Mouse (Mus musculus): ENCODE measurements around the gene Mrtfb.

The Mrtfb gene

DNA sequence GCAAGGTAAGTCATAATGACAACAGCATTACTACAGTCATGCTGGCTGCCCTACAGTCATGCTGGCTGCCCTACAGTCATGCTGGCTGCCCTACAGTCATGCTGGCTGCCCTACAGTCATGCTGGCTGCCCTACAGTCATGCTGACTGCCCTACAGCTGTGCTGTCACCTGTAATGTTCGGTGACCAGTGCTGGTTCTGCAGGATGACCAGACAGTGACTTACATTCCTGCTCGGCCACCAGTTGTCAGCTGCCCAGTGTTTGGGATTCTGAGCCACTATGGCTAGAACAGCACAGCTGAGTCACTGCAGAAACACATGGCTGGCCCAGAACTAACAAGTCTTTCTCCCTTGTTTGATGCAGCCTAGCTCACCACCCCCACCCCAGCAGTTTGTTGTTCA, 149.1 kb downstream of the Mrtfb start:
- DNase-seq (ENCODE audit: low spot score) = no peak

DNA sequence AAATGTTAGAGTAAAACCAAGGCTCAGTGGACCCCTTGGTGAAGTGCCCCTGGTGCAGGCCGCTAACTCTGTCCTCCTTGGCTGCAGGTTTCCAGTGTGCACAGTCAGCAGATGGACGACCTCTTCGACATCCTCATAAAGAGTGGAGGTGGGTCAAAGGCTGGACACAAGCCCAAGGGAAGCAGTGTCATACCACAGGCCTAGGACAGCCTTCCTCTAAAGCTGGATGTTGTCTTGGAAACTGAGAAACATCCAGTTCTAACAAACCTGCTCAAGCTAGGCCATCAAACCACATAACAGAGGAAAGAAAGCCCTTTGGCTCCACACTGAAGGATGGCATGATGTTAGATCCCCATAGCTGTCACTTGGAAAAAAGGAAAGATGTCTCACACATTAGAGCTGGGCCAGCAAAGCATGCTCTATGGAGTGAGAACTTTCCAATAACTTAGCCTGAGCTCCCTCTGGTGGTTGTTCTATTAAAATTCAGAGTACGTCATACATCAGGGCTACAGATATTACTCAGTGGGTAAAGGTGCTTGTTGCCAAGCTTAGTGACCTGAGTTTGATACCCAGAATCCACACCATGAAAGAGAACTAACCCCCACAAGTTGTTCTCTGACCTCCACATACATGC, 153.4 kb downstream of the Mrtfb start:
- DNase-seq (ENCODE audit: low spot score) = peak; percentile 15

DNA sequence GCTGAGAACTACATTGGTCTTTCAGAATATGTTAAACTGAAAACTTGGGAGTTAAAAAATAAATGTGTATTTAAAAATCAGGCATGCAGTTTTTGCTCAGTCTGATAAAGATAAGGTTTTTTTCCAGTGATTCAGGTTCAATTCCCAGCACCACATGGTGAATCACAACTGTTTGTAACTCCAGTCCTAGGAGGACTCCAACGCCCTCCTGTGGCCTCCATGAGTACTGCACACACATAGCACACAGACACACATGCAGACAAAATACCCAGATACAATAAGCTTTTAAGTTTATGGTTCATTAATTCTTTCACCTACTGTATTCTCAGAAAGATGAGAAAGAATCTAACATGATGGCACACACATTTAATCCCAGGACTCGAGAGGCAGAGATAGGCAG, 154.5 kb downstream of the Mrtfb start:
- no peak for DNase-seq (ENCODE audit: low spot score)

DNA sequence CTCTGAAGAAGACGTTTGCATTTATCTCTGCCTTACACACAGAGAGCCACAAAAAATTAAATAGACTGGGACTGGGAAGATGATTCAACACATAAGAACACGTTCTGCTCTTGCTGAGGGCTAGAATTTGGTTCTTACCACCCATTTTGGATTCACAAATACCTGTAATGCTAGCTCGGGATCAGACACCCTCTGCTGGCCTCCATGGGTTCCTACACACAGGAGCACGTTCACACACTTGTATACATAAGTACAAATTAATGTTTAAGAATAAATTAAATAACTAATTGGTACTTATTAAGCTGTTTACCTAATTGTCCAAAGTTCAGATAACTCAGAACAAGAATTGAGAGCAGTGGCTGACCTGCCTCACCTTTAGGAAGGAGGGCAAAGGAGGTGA, 155.2 kb downstream of the Mrtfb start:
- no peak for DNase-seq (ENCODE audit: low spot score)

DNA sequence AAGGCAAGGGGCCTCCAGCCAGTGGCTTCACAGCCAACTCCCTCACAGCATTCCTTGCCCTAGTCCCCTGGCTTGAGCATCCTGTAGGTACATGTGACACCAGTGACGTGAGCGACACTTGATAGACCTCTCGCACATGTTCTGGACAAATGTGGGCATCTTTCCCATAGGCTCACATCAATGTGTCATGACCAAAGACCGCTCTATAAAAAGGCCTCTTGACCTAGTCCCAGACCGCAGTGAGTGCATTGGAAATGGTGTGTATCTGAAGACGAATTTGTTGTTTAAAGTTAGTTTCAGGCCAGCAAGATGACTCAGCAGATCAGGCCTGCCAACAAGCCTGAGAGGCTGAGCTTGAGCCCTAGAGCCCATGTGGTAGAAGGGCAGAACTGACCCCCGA, 158.3 kb downstream of the Mrtfb start:
- DNase-seq (ENCODE audit: low spot score) = no peak

DNA sequence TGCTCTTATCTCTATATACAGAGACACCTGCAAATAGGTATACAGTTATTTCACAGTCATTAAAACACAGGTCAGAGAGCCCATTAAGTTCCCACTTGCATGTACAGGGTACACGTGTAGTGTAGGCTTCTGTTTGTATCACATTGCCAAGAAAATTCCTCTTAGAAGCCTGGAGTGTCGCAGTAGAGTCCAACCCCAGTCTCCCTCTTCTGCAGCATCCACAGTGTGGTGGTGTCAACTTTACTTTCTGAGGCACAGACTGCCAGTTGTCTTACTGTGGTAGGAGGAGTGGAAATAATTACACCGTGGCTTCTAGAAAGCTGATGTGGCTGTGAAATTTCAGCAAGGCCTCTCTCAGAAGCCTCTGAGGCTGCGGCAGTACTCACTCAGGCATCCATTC, 158.7 kb downstream of the Mrtfb start:
- no peak for DNase-seq (ENCODE audit: low spot score)

DNA sequence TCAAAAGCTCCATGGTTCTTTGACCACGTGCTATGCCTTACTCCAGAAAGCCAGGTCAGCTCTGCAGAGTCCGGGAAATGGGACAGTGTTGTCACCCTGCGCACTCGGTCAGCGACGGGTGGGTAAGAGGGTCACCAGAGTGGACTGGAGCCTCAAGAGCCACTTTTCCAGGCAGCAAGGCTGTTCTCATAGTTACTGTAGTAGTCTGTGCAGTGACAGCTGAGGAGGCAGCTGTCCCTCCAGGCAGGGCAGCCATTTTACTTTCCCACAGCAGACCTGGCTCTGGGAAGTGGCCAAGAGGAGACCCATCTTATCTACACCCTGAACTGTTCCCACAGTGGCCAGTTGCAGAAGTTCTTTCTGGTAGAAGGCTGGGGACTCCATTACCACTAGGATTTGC, 159.2 kb downstream of the Mrtfb start:
- DNase-seq (ENCODE audit: low spot score) = no peak

DNA sequence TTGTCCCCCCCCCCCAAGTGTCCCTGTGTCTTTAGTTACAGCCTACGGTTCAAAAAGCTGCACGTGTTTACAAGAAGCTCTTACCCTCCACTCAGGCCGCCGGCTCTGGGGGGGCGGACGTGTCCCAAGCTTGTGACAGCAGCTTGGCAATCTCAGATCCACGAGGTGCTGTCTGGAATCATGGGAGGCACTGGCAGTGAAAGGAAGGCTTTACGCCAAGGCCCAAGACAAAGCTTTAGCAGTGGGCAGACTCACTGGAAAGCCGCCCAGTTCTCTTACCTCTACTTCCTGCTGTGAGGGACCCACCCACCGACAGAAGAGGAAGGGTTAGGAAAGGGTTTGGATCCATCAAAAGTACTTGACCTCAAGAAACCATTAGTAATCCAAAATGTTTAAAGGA, 160.2 kb downstream of the Mrtfb start:
- no peak for DNase-seq (ENCODE audit: low spot score)

DNA sequence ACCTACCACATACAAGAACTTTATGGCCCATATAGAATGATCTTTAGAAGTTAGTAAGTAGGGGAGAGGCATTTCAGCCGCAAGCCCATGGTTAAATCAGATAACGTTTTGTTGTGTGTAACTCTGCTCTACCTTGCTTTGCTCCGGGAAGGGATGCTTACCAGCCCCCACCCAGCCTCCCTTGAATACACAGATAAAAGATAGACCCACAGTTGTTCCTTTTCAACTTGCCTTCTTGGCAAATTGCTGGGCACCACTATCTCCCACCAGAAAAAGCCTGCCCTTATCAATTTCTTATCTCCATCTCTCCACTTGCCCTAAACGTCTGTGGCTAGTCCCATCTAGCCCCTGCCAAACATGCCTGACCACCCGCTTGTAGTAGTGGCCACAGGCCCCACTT, 161.6 kb downstream of the Mrtfb start:
- no peak for DNase-seq (ENCODE audit: low spot score)

DNA sequence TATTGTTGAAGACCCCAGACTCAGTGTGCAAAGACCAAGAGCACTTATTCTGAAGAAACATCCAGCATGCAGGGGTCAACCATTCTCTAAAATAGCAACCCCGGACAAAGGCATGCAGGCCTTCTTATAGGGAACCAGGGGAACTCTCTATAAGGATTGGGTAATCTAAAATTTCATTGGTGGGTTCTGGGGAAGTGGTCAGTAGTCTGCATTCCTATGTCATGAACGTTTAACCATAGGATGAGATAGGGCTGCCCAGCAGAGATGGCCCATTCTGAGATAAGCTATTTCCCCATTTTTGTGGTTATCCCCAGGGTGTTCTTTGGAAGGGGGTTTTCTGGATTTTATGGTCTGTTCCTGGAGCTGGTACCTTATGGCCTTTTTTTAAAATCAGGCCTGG, 163.5 kb downstream of the Mrtfb start:
- DNase-seq (ENCODE audit: low spot score) = no peak

DNA sequence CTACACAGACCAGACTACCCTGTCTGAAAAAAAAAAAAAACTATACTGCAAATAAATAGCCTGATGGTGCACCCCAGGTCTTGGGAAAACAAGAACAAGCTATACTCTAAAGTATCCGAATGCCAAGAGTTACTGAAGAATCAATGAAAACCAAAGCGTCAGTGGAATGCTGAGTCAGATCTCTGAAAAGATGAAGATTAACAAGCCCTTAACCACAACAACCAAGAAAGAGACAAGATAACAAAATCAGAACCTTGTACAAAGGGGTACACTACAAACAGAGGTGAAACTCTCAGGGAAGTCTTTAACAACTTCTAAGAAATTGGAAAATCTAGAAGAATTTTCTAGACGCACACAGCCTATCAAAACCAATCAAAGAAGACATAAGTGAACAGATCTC, 166.2 kb downstream of the Mrtfb start:
- DNase-seq (ENCODE audit: low spot score) = no peak

DNA sequence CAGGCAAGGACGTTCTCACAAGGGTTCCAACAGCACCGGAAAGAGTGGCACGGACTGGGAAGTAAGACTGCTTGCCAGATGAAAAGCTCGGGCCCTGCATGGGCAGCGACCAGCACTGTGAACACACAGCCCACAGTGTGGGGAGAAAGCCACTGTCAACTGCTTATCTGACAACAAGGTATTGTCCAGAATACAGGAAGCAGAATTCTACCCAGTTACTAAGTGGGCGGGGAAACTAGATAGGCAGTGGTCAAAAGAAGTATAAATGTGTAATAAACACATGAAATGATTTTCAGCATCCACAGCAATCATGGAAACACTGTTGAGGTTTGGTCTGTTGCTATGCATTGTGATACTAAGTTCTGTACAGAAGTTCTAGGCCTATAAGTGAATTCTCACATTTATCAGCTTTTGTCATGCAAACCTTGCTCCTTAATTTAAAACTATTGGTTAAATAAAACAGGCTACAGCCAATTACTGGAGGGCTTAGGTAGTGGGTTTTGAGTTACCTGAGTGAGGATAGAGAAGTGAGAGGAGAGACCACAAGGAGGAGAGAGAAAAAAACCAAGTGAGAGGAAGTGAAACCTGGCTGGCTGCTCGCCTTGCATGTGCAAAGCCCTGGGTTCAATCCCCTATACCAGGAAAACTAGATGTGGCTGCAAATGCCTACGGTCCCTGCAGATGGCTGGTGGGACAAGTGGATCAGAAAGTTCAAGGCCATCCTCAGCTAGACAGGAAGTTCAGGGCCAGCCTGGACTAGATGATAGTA, 167.5 kb downstream of the Mrtfb start:
- no peak for DNase-seq (ENCODE audit: low spot score)

DNA sequence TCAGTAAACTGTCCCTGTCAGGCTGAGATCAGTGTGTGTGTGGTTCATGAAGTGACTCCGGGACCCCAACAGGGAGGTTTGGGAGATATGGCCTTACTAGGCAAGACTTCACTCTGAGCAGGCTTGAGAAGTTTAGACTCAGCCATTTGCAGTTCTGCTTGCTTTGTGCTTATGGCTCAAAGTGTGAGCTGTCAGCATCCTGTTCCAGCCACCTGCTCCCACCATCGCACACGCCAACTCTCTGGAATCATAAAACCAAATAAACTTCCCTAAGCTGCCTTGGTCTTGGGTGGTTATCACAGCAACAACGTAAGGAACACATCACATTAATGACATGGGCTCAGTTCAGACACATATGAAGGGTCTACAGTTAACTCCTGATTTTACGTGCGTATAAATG, 169.5 kb downstream of the Mrtfb start:
- no peak for DNase-seq (ENCODE audit: low spot score)

DNA sequence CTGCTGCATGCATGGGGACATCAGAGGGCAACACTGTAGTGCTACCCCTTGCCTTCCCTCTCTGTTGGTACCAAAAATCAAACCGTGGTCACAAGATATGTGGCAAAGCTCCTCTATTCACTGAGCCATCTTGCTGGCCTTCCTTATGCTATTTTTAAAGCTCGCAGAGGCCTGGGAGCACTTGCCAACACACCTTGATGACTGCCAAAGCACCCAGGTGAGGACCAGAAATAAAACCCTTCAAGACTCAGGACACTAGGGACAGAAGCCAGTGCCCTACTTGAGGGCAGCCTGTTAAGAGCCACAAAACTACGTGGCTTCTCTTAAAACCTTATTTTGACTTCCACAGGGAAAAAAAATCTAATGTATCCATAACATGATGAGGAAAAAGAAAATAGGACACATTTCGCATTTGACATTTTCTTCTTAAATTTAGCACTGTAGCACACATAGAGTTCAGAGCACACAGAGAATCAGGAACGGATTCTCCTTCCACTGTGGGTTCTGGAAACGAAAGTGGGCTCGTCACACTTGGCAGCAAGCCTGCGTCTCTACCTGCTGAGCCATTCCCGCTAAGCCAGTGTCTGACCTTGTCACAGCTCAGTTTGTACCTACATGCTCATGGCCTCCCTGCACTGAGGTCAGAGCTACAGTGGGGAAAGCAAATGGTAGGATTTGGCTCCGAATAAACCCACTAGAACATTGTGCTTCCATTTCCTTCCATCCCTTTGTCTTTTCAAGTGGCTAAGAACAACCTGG, 170.7 kb downstream of the Mrtfb start:
- DNase-seq (ENCODE audit: low spot score) = no peak

DNA sequence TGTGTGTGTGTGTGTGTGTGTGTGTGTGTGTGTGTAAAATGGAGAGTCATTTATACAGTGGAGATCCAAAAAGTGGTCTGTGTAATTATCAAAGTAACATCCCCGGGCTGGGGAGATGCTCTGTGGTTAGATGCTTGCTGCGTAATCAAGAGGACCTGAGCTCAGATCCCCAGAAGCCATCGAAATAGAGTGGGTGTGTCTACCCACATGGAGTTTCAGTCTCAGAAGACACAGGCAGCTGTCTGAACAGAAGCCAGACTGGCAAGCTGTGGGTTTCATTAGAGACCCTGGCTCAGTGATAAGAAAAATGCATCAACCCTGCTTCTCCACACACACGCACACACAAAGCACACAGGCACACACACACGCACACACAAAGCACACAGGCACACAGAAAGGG, 171.8 kb downstream of the Mrtfb start:
- no peak for DNase-seq (ENCODE audit: low spot score)

DNA sequence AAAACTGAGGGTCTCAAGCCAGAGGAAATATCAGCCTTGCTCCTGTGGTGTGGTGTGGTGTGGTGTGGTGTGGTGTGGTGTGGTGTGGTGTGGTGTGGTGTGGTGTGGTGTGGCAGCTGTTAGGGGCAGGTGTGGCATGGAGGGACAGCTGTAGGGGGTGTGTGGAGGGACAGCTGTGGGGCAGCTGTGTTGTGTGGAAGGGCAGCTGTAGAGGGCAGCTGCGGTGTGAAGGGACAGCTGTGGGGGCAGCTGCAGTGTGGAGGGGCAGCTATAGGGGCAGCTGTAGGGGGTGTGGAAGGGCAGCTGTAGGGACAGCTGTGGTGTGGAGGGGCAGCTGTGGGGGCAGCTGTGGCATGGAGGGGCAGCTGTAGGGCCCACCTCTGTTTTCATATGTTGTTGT, 172.5 kb downstream of the Mrtfb start:
- no peak for DNase-seq (ENCODE audit: low spot score)

DNA sequence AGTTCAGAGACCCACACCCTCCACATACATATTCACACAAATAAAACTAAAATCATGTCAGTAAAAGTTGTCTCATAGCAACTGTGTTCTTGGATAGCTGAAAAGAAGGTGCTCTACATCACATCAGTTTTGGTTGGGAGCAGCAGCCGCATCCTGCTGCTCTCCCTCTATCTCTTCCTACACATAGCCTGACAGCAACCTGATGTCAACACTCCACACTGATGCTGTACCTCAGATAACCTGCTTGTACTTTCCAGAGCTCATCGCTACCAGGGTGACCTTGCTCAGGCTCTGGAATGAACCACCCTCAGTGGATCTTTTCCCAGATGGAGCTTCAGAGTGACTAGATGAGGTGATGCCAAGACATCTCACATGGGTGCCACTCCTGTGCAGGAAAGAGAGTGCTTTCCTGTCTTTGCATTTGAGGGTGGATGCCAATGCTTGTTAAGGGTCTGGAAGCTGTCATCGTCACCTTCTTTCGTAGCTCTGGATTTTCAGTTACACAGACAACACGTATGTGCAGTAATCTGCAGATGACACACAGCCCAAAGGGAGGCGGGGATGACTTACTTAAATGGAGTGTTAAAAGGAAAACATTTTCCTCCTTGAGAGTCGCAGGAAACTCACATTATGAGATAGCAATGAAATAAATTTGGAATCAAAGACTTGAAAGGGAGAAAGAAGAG, 173.8 kb downstream of the Mrtfb start:
- DNase-seq (ENCODE audit: low spot score) = no peak

DNA sequence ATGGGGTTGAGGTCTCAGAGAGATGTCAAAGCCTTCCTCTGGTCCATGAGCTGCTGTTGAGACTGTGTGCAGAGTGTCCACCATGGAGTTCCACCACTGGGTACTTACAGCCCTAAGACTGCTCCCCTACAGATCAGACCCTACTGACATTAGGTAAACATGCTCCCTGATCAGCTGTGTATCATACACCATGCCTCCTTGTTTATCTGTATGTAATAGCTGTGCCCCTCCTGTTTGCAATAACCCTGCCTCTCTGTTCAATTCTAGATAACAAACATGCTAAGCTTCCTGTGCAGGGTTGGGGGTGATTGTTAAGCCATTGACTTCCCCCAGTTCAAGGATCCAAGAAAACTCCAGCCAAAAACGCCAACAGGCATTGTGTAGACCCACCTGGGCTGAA, 174.7 kb downstream of the Mrtfb start:
- no peak for DNase-seq (ENCODE audit: low spot score)

DNA sequence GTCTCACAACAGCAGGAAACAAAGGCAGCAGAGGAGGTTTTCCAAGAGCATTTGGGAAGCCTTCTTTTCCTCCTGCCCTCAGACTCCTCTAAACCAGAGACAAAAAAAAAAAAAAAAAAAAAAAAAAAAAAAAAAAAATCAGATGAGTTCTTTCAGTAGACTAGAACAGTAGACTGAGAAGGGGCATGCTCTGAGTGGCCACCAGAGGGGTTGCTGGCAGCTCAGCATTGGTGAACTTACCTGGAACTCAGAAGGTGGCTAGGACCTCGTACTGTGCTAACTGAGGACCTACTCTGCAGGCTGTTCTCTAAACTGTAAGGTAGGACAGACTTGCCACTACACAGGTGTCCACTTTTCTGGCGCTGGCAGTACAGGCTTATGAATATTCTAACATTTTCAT, 179.3 kb downstream of the Mrtfb start:
- peak; percentile 19 for DNase-seq (ENCODE audit: low spot score)

DNA sequence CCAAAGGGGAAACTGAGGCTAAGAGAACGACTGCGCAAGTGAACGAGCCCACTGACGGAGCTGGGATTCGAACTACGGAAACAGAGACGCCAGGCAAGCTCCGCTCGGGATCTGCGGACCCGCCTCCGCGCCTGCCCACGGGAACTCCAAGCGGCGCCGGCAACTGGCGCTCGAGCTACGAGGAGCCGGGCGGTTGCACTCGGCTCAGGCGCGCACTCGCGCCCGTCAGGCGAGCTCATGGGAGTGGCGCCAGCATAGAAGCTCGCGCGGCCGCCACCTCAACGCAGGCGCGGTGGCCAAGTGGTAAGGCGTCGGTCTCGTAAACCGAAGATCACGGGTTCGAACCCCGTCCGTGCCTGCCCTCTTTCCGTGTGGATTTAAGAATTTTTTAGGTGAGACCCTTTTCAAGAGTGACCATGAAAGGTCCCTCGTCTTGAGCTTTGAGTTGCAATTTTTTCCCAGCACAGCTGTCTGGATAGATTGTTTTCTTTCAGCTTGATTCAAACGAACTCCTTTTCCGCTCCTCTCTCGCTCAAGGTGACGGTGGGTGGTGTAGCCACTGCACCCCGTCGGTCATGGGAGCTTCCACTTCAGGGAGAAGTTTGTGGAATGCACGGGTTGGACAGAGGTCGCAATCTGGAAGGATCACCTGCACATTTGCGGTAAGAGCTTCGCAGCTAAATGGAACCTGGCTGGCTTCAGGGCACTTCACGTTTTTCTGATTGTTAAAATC, 180.9 kb downstream of the Mrtfb start:
- DNase-seq (ENCODE audit: low spot score) = peak; percentile 98

DNA sequence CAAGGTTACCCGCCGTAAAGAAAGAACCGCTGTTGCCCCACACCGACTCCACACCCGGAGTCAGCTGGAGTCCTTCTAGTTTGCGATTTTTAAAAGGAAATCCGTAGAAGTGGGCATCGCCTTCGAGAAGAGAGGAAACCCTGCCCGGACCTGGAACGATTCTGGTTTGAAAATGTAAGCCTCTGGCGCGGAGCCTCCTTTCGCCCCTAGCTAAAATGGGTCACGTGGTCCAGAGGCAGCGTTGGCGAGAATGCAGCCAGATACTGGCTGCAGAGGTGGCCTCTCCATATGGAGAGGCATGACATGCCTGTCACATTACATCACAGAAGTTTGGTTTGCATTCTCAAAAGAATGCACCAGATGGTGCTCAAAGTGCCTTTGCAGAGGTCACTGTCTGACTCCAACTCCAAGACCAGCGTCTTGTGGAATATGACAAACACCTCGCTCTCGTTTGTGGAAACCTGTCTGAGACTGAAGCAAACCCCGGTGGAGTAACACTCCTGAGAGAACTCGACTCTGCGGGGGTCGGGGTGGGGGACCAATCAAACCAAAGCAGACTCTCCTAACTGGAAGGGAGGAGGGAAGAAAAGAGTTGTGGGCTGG, 181.6 kb downstream of the Mrtfb start:
- peak; percentile 31 for DNase-seq (ENCODE audit: low spot score)

DNA sequence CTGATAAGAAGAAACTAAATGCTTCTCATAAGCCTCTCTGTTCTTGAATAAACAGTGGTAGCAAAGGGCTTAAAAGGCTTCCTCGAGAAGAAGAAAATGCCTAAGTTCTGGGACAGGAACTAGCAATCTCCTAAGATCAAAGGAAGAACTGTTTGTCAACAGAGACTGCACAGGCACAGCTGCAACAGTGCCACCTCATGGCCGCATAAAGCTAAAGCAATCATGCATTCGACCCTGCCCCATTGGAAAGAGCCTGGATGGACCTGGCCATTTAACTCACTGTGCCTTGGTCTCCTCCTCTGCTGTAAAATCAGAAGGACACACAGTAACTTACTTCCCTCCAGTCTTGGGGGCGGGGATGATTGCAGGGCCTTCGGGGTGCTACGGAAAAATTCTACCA, 184.2 kb downstream of the Mrtfb start:
- peak; percentile 67 for DNase-seq (ENCODE audit: low spot score)
